Mouse (Mus musculus) mammary gland, adult 2 months (tissue): ENCODE results near the gene Atp2a1. TPM values are rescaled to one million over a fixed set of nuclear protein-coding genes. Genes with fewer than 3 reads are reported as not detected.

Source experiments
- polyA plus RNA-seq: library from polyadenylated mRNA; depleted of rRNA; stranded (reverse); fragments of >200 nt; gene quantifications from 2 replicates; pipeline ENCODE4 v1.2.3, GENCODE M21; 2012; ENCODE audit warnings: low replicate concordance; rRNA removed

Gene Atp2a1
- polyA plus RNA-seq = 2.1 and 8,579 TPM in 2 replicates

DNA sequence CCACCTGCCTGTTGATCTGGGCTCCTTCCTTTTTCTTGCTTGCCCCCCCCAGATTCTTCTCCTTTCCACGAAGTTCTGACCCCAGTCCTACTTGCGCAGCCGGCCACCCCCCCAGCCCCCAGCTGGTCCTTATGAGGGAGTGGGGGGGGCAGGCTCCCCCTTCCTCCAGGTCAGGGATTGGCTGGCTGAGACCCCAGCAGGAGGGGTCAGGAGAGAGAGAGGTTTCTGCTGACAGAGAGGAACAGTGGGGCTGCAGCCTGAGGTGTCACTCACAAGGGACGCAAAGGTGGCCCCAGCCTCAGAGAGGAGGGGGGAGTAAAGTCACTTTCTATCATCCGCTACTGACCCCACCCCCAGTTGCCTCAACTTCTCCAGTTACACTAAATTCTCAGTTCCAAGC is at the start of gene Atp2a1:
Gene Atp2a1, minus strand, starts transcription at position 105 of the 400 bp plus-strand sequence.

DNA sequence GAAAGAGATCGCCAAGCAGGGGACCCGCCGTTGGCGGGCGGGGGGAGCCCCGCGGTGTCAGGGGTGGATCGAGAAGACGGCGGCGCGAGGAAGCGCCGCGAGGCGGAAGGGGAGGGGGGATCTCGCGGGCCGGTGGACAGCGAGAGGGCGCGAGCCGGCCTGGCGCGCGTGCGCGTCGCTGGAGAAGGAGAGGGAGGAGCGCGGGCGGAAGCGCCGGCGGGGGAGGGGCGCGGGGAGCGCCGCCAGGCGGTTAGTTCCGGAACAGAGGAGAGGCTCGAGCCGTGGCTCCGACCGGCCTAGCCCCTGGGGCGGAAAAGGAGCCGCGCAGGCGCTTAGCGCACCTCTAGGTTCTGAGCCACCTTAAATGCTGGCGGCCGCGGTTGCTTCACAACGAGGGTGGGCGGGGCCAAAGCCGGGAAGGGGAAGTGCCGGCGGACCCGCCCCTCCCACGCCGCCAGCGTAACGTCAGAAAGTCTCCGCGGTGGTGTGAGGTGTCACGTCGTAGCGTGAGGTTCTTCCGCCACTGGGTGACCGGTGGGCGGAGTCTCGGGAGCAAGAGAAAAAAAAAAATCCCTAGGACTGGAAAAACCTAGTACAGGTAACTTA is 40.5 kb upstream of the Atp2a1 start, which contains the start of gene Atxn2l:
Gene Atxn2l, minus strand, starts transcription at position 165 of the 606 bp plus-strand sequence.

DNA sequence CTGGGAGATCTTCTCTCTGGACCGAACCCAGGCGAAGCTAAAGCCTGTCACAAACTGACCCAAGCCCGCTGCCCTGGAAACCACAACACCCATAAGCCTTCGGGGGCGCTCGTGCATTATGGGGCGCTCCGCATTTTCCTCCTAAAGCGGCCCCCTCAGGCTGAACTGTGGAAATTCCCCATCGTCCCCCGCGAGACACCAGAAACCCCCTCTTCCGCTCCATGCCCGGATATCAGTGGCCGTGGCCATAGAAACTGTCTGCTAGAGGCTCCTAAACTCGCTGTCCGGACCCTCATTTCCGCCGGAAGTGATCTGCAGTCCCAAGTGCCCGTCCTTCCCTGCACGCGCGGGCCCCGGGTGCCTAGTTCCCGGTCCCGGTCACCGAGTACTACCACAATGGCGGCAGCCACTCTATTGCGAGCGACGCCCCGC is 24.2 kb upstream of the Atp2a1 start, which contains the start of gene Tufm:
Gene Tufm, plus strand, starts transcription at position 310 of the 432 bp plus-strand sequence.

DNA sequence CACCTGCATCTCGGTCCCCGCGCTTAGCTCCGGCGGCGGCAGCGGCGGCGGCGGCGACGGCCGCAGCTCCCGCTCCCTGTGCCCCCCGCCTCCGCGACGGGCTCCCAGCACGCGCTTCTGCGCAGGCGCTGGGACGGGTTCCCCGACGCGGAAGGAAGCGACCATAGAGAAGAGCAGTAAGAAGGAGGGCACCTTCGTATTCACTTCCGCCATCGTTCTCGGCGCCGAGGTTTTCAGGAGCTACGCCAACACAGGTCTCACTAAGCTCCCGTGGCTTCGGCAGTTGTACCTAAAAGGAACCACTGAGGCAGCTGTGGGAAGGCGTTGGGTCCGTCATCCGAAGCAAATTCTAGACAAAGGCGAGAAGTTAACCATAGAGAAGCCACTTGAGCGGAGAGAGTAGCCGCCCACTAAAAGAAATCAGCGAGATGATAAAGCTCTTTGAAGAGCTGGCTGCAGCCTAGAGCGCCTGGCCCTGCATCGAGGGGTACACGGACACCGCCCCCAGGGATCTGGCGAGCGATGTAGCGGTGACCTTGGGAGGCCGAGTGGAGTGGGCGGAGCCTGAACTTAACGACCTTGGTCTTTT is 12.2 kb upstream of the Atp2a1 start, which contains the start of gene Sh2b1:
Gene Sh2b1, minus strand, starts transcription at position 432 of the 589 bp plus-strand sequence.

DNA sequence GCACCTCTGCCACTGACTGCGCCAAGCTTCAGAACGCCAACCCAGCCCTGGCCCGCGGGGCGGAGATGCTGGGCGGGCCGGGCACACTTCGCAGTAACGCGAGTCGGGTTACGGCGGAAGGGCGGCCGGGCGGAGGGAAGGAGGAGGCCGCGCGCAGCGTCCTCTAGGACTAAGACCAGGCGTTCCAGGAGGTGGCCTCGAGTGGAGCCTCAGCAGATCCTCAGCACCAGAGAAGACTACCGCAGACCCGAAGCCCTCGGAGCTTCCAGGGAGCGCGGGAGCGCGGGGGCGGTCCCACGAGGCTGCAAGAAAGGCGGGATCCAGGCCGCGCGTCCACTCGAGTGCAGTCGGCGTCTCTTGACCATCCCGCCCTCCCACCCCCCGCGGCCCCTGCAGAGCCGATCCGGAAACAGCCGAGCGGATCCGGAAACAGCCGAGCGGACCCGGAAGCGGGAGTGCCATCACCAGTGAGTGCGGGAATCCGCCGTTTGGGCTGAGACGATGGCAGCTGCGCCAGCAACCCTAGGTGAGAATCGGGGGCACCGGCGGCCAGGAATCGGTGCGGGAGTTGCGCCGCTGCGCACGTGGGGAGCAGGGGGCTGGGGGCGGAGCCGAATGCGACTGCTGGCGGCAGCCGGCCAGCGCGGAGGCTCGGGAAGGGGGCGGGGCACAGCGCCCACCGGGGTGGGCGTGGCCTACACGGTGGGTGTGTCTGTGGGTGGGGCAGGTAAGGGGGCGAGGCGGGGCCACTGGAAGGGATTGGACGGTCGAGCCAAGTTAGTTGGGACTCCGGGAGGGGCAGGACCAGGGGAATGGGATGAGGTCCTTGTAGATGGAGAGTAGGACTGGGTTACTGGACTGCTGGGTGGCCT is 34.0 kb downstream of the Atp2a1 start, which contains the start of gene Rabep2:
Gene Rabep2, plus strand, starts transcription at position 129 of the 872 bp plus-strand sequence.

DNA sequence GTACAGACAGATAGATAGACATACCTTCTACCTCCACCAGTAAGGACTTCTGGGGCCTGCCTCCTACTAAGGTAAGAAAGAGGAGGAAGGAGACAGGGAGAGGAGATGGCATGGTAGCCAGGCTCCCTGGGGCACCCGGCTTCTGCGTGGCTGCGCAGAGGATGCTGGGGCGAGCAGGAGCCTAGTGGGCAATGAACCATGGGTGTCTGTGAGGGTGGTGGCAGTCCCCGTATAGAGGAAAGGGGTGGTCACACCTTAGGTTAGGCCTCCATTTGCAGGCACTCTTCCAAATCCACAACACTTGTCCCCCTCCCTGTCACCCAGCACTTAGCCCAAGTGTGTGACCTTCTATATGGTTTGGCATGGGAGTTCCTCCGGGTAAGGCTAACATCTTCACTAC is 48.2 kb downstream of the Atp2a1 start, which contains the start of gene Cd19:
Gene Cd19, minus strand, starts transcription at position 165 of the 400 bp plus-strand sequence.

DNA sequence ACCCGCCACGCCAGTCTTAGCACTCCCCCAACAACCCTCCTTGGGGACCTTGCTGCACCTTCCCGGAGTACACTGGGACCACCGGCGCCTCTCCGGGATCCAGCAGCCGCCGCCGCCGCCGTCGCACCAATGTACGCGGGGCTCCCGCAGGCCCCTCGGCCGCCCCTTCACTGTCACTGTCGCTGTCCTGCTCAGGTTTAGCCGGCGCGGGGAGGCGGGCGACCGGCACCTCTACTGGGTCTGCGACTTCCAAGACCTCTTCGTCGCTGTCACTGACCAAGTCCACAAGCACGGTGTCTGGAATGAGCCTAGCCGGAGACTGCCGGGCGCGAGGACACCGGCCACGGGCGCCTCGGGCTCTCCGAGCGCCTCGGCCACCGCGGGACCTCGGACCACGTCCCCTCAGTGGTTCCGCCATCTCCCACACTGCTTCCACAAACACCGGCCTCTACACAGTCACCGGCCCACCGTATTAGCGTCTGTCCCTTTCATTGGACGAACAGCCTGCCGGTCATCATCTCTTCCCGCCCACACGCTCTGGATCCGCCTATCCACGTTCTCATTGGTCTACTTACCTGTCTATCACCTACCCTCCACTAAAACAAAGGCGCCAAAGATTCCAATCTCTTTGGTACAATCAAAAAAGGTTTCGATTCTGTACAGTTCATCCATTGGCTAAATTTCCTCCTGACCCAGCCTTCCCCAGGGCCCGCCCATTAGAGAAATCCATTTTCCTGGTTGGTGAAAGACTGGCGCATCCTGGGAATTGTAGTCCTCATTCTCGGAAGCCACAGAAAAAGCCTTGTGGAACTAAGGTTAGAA is 66.4 kb downstream of the Atp2a1 start, which contains the start of gene Nfatc2ip:
Gene Nfatc2ip, minus strand, starts transcription at position 440 of the 822 bp plus-strand sequence.

Other genes starting within 250 kb of the Atp2a1 start
- gene Sbk1, start 190.5 kb downstream of the Atp2a1 start, polyA plus RNA-seq = 42.8 and 92.9 TPM in 2 replicates
- 93.8 and 276 TPM in 2 replicates for gene Lat, start 93.5 kb downstream of the Atp2a1 start, polyA plus RNA-seq
- gene Spns1, start 85.7 kb downstream of the Atp2a1 start, polyA plus RNA-seq = 135 and 254 TPM in 2 replicates
- gene Nfatc2ip, start 66.4 kb downstream of the Atp2a1 start, polyA plus RNA-seq = 7.1 and 7.5 TPM in 2 replicates
- 72.1 and 77.6 TPM in 2 replicates for gene Cd19, start 48.2 kb downstream of the Atp2a1 start, polyA plus RNA-seq
- gene Rabep2, start 34.3 kb downstream of the Atp2a1 start, polyA plus RNA-seq = 28.7 and 43.5 TPM in 2 replicates
- 72.9 and 90.1 TPM in 2 replicates for gene Sh2b1, start 12.3 kb upstream of the Atp2a1 start, polyA plus RNA-seq
- 127 and 145 TPM in 2 replicates for gene Tufm, start 24.3 kb upstream of the Atp2a1 start, polyA plus RNA-seq
- gene Atxn2l, start 40.3 kb upstream of the Atp2a1 start, polyA plus RNA-seq = 133 and 391 TPM in 2 replicates
- gene Eif3c, start 103.3 kb upstream of the Atp2a1 start, polyA plus RNA-seq = 90.1 and 104 TPM in 2 replicates
- 10.8 and 21.5 TPM in 2 replicates for gene Apobr, start 121.8 kb upstream of the Atp2a1 start, polyA plus RNA-seq
- gene Cln3, start 122.7 kb upstream of the Atp2a1 start, polyA plus RNA-seq = 100 and 141 TPM in 2 replicates
- gene Il27, start 131.8 kb upstream of the Atp2a1 start, polyA plus RNA-seq = 0.85 and 1.1 TPM in 2 replicates
- gene Nupr1, start 167.8 kb upstream of the Atp2a1 start, polyA plus RNA-seq = 40.6 and 61.2 TPM in 2 replicates
- 71.7 and 78.0 TPM in 2 replicates for gene Sgf29, start 186.2 kb upstream of the Atp2a1 start, polyA plus RNA-seq
- 130 and 194 TPM in 2 replicates for gene Sult1a1, start 213.3 kb upstream of the Atp2a1 start, polyA plus RNA-seq
- 29.7 and 49.0 TPM in 2 replicates for gene Bola2, start 232.3 kb upstream of the Atp2a1 start, polyA plus RNA-seq
- 27.3 and 33.4 TPM in 2 replicates for gene Slx1b, start 232.7 kb upstream of the Atp2a1 start, polyA plus RNA-seq
- gene Coro1a, start 244.7 kb upstream of the Atp2a1 start, polyA plus RNA-seq = 442 and 1,092 TPM in 2 replicates